Mouse (Mus musculus) heart, postnatal 4 days (tissue): ENCODE measurements around the gene Bag3. TPM values are rescaled to one million over a fixed set of nuclear protein-coding genes. Genes with fewer than 3 reads are reported as not detected.

Experiments
- microRNA-seq, 2 experiments: library from miRNA; unstranded; fragments of <30 nt; microRNA quantifications; one replicate each; pipeline ENCODE4 v1.2.0; 2021 to 2022
- total RNA-seq, 2 experiments: library from RNA; stranded (reverse); gene quantifications; 2 replicates each; pipeline ENCODE4 v1.2.3; 2021

Gene Bag3
- total RNA-seq, 2 experiments from 2014 or later = 111 TPM

Small RNA genes lying within 50 kb of the gene (microRNA-seq; reads per million reads assigned to microRNA genes)
- gene Gm24365 = 0 reads per million in 2 experiments

Other genes starting within 250 kb of the Bag3 start
- 10 to 100 TPM; 12.4 to 13.1 TPM for gene BC017158, start 225.4 kb upstream of the Bag3 start, total RNA-seq
- gene Rgs10, start 104.9 kb upstream of the Bag3 start, total RNA-seq = 1 to 10 TPM; 8.4 to 9.5 TPM
- gene Tial1, start 61.9 kb upstream of the Bag3 start, total RNA-seq = 10 to 100 TPM; 57.6 to 66.6 TPM
- 1 to 10 TPM; 8.9 to 9.9 TPM for gene Inpp5f, start 87.7 kb downstream of the Bag3 start, total RNA-seq
- 10 to 100 TPM; 43.8 to 45.7 TPM for gene Mcmbp, start 216.9 kb downstream of the Bag3 start, total RNA-seq
- gene Sec23ip, start 221.3 kb downstream of the Bag3 start, total RNA-seq = 10 to 100 TPM; 34.9 to 36.3 TPM